Mouse (Mus musculus): ENCODE results near the gene Fry.

DNA sequence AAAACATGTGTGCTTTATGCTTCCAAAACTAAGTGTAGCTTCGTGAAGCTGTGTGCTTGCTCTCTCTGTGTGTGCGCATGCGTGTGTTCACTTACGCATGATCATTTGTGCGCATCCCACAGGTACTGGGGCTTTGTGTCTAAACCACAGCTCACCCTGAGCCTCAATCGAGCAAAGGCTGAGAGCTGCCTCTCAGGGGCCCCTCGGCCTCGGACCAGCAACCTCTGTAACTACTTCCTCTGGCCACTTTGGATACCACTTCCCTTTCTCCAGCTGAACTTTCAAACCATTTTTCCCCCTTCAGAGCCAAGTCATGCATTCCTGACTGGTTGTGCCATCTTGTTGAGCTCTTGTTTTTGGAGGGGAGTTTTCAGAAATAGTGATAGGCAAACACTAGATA is 36.9 kb downstream of the Fry start:
- TF ChIP-seq CTCF (IDR thresholded peaks at IDR 0.05; ENCODE audit: low read depth, low read length), result no peak
- no peak for TF ChIP-seq POLR2A (IDR thresholded peaks at IDR 0.05; ENCODE audit: insufficient read depth, low read length)
